Mouse (Mus musculus) small intestine, adult 2 months (tissue): ENCODE data around the gene N4bp2l1.

Source experiments
- CTCF ChIP-seq: fragments of 200-500 bp; IDR thresholded peaks from 2 replicates; pipeline ENCODE4 v1.5.1; 2012; ENCODE audit warnings: low read depth, mild to moderate bottlenecking, control low read depth, inconsistent platforms, low read length, moderate library complexity, mixed read lengths; ENCODE audit not compliant: insufficient replicate concordance, insufficient read length; ENCODE audit errors: extremely low read depth
- POLR2A ChIP-seq: fragments of 200-500 bp; IDR thresholded peaks from 2 replicates; pipeline ENCODE4 v1.6.1; 2012; ENCODE audit warnings: low read depth, mild to moderate bottlenecking, control low read depth, inconsistent platforms, low read length, moderate library complexity

GRCm38 (mm10) chr5:150616216-150616615 is 19.2 kb upstream of the N4bp2l1 start:
- TF ChIP-seq POLR2A (no peak), CTCF (no peak)
